Mouse (Mus musculus) neutrophil, adult 5-6 weeks (primary cell): ENCODE measurements at regions not wholly inside any gene's neighbourhood (a gene's known extent, or its start where the extent isn't known, plus 50 kb on each side); places are given as distances from the start of the nearest gene placed in this dataset.

Experiments used
- ATAC-seq: fragments of 151-379, 151-347 bp; 2 replicates; pipeline ENCODE4 v1.8.0; 2017; ENCODE audit warnings: mild to moderate bottlenecking, moderate TSS enrichment; ENCODE audit not compliant: insufficient number of reproducible peaks, poor library complexity, low FRiP score, severe bottlenecking; ENCODE audit errors: extremely low read depth

DNA sequence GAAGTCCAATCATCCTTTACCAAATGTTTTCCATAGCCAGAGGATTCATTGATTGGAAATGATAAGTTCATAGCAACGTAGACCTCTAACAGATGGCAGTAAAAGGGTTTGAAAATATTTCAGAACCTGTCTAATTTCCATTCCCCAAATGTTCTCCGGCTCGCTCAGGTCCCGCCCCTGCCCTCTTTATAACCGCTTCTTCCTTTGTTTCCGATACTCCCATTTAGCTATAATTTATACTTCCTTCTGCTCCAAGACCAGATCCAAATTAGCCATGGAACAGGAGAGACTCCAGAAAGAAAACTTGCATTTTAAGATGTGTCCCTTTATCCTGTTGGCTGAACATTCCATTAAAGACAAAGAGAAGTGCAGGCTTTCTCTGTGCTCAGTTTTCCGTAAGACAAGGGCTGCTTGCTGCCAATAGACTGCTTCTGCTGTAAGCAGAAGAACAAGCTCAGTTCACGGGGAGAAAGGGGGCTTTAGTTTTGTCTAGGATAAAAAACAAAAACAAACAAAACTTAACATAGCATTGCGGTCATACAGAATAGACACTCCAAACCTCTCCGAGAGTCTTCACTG lies 202.7 kb upstream of the Prkcq start:
- ATAC-seq, result no peak

DNA sequence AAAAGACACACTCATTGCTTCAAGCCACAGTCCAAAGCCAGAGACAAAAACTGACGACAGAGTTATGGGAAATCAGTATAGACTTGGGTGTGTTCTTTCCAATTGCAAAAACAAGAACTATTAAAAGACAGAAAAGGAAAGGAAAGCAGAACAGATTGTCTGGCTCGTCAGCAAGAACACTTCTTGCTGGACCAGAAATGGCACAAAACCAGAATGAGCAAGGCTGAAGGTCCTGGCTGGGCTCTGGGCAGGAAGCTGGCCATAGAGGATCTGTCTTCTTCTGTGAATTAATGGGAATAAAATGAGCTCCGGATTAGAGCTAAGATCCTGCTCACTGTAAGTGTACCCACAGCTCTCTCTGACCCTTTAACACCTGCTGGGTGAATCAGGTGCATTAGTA lies 199.9 kb upstream of the Prkcq start:
- no peak for ATAC-seq

DNA sequence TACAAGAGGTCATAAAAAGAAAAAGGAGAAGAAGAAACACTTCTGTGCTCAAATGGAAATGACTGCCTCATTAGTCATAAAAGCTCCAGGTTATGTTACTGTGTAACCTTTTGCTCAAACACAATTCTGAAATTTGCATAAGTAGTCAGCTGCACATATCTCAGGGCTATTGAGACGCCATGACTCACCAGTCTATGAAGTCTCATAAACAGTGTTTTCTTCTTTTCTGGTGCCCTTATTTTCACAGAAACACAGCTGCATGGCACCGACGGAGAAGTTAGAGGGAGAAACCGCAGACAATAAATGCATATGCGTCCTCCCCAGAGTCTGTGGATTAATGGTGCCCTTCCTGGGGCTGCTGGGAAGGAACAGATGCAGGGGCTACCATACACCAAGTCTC lies 193.1 kb upstream of the Prkcq start:
- ATAC-seq, result no peak

DNA sequence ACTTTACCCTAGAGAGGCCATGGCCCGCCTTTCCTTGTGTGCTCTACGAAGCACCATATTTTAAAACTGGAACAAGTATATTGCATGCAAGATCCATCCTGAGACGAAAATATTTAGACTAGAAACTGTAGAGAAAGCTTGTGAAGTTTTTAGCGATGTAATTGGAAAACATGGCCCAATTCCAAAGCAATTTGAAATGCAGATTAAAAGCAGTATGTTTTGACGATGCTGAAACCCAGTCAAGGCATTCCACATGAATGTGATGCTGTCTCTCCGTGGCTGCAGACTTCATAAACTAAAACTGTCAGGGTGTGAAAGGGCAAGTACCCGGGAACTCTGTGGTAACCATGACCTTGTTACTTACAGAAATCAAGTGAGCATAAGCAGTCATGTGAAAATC lies 185.8 kb upstream of the Prkcq start:
- no peak for ATAC-seq

DNA sequence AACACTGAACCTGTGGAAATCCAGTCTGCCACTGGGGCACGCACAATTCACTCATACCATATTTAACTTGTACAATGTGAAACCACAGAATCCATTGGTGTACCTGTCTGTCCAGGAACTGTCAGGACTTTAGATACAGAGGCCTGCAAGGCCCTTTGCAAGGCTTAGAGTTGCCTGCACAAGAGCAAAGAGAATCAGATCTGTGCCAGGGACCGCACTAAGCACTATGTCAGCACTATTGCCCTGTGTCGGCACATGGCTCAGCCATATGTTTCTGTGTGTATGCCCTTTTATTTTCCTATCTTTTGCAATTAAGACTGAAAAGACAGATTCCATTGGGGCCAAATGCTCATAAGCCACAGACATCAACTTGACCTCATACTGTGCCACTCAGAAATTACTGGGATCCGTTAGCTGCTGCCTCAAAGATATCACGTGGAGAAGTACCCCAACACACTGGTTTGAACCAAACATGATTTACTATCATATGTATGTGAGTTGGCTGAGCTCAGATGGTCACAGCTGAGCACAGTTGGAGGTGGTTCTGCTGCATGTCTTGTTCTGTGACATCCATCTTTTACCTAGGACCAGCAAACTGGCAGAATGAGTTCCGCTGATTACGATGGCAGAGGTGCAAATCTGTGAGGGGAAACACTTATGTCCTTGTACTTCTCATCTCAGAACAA lies 181.7 kb upstream of the Prkcq start:
- no peak for ATAC-seq

DNA sequence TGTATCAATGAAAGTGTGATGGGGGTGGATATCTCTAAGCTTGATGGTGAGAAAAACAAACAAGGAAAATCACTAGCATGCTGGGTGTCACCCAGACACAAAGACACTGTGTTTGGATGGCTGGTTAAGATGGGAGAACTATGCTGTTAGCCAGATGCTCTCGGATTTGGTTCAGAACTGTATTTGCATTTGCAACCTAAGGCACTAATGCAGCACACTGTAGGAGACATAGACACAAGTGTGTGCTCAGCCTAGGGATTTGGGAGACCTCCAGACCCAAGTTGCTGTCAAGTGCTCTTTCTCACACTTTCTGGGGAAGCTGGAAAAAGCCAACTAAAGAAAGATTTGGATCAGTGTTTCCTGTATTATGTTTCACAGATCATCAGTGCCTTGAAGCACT lies 173.1 kb upstream of the Prkcq start:
- ATAC-seq, result no peak

DNA sequence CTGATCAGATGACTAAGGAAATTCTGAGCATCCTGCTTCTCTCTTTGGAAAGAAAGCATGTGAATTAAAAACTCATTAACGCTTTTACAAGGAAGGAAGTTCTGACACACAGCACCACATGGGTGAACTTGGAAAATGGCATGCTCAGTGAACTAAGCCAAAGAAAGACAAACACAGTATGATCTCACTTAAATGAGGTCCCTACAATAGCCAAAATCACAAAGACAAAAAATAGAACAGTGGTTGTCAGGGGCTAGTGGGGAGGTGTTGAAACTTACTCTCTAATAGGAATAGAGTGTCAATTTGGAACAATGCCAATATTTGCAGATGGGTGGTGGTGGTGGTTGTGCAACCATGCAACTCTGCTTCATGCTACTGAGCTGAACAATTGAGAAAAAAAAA lies 172.7 kb upstream of the Prkcq start:
- no peak for ATAC-seq

DNA sequence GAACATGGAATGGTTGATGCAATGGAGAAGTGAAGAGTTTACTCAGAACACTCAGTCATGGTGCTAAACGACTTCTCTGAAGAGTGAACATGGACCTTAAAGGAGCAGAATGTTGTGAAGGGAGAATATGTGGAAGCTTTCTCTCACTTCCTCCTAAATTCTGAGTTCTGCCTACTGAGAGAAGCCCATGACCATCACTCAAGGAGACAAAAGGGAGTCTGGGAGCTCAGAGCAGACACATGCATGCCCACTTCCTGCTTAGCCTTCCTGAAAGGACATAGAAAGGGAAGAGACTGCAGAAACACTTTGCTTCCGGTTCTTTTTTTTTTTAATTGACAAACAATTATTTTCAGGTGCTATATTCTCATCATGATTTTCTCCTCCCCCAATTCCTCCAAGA lies 166.1 kb upstream of the Prkcq start:
- no peak for ATAC-seq

DNA sequence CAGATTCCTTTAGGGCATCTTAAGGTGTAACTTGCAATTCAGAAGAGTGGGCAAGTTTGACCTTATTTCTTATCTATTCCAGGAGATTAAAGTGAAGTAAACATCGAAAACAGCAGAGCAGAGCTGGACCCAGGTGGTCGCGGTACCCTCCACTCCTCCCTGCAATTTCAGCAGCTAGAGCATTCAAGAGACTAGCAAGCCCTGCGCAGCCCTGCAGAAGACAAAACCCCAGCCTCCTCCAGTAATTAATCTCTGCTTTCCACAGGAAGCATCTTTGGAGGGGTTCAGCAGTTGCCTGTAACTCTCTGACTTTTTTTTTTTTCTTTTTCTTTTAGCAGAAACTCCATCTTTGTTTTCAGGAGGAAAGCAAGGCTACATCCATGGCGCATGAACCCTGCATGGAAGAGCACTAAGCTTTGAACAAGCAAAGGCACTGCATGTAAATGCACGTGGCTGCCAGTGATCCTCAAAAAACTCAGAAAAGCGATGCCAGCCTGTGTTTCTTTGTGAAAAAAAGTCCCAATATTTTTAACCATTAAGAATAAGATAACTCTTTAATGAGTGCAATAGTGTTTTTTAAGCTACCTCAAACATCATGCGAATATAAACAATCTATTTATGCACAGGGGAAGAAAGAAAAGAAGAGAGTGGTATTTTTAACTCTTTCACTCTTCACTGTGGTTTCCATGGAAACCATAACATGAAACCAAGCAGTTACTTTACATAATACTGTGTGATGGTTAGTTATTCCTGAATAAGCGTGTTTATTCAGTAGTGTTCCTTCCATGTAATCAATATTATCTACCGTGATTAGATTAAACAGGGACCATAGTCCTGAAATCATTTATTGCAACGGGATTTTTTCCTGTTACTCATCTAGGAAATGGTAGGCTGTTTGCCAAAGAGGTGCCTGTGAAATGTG lies 160.6 kb upstream of the Prkcq start:
- ATAC-seq, result no peak

DNA sequence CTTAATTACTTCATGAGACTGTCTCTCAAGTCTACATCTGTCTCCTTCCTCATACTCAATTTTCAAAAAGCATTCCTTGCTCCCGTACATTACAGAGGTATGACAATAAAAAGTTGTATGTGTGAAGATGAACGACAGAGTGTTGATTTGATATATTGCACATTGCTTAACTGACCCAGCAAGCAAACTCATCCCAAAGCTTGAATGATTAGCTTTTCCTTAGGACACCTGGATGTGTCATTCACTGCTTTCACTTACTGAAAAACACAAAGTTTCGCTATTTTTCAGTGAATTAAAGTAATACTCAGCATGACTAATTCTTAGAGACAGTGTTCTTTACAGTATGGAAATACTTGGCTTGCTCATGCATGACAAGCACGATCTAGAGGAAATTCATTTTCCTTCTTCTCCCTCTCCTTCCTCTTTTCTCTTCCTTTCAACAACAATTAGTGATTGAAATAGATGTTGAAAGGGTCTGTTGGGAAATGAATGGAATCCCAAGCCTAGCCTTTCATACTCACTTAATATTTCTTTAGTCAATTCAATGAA lies 159.5 kb upstream of the Prkcq start:
- ATAC-seq, result no peak

DNA sequence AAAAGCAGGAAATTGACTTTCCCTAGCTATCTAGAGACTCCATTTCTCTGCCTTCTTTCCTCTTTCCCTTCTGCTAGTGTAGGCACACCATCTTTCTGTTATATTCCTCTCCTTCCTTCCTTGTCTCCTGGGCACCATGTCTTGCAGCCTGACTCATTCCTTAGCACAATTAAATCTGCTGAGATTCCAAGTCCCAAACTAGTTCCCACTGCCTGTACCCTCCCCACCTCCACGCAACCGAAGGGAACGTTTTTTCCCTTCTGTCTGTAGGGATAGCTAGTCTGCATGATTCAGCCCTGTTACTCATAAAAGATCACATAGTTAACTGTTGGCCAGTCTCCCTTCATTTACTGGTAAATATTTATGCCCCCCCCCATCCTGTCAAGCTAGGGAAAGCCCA lies 158.8 kb upstream of the Prkcq start:
- no peak for ATAC-seq

DNA sequence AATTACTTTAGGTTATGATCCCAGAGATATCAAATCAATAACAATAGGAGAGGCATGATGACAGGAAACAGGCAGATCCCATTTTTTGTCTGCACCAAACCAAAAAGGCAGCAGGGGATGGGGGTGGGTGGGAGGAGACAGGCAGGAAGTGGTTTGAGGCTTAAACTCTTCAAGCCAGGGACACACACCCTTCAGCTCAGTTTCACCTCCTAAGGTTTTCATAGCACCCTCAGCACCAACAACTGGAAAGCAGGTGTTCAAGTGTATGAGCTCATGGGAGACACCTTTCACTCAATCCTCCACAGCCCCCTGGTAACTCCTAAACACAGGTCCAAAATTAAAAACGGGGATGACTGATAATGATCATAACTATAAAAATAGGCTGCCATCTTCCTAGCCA lies 155.5 kb upstream of the Prkcq start:
- ATAC-seq, result no peak

DNA sequence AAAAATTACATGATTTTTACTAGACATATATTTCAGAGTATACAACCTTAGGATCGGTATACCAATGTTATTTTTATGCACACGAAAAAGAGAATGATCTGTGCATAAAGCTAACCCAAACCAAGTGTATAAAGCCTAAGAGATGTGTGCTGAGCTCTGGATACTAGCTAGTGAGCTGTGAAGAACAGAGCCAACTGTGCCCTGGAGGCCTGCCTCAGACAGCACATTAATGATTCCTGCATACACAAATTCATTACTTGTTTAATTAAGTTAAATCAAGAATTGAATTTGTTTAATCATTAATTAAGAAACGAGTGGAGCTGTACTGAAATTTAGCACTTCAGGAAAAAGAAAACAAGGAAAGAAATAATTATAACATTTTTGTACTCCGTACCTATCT lies 139.0 kb upstream of the Prkcq start:
- no peak for ATAC-seq

DNA sequence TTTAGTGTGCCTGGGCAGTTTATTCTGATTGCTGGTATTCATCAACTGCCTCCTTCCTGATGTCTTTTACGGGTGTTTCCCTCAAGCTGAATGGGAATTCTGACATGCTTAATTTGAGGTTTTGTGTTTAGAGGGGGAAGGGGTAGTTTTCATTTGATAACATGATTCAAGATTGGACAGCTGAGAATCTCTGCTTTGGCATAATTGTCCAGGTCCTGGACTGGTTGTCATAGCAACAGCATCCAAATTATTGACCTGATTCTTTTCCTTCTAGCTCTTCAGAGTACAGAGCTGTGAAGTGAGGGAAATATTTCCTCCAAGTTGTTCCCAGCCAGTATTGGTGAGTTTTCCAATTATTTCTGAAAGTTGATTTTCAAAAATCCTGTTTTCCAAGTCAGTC lies 137.7 kb upstream of the Prkcq start:
- ATAC-seq, result no peak

DNA sequence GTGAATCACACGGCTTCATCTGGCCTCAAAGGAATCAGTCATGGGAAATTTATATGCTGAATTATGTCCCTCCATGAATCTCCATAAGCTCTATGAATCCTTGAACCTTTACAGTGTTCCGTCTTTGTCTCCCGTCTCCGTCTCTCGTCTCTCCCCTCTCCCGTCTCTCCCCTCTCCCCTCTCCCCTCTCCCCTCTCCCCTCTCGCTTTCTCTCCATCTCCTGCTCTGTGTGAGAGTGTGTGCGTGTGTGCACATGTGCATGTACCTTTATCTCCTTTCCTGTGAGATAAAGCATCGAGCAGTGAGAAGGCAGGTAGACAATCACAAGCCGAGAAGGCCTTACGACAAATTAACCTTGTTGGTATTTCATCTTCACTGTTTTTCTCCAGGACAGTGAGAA lies 134.6 kb upstream of the Prkcq start:
- ATAC-seq, result no peak

DNA sequence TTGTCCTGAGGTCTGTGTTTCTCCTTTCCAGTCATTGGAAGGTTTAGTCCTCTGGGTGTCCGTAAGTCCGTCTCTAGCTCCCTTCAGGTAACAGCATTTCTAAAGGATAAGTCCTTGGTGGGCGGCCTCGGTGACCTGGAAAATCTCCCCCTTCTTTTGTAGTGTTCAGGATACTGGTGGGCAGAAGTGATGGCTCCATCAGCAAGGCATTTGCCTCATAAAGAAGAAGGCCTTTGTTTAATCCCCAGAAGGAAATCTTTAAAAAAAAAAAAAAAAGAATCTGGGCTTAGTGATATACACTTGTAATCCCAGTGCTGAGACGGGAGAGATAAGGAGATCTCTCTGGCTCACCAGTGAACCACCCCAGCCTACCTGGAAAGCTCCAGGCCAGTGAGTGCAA lies 133.5 kb upstream of the Prkcq start:
- no peak for ATAC-seq

DNA sequence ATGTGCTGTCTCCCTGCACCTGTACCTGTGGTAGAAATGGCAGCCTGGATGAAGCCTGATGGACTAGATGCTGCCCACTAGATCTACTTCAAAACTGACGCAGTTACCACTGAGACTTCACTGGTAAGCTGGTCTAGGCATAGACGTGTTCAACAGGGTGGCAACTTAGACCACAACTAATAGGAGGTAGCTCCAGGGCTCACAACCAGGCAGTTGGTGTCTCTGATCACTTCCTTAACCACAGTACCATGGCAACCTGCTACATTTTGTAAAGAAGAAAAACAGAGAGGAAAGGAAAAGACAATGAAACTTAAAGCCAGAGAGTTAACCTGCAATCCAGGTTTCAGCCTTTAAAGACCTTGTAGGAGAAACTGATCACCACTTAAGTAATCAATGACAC lies 131.9 kb upstream of the Prkcq start:
- 0 out of 2 replicates have a peak, but pooled peaks have one; percentile 19 for ATAC-seq

DNA sequence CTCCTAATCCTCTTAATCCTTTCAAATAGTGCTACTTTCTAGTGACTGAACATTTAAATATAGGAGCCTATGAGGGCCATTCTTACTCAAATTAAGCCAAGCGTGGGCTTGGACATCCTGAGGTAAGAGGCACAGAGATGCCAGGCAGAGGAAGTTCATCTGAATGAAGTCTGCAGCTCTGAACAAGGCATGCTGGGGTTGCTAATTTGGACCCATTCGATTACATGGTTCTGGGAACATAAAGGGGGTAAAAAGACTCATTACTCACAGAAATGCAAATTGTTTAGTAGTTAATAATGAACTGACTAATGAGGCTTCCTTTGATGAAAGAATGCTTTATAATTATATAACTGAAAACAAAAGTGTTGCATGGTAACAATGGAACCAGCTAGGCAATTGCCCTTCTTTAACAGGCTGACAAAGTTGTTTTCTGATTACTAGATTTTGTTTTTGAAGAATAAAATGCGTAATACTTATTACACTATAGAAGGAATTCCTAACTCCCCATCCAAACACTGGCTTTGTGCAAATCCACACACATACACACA lies 127.1 kb upstream of the Prkcq start:
- ATAC-seq, result no peak

DNA sequence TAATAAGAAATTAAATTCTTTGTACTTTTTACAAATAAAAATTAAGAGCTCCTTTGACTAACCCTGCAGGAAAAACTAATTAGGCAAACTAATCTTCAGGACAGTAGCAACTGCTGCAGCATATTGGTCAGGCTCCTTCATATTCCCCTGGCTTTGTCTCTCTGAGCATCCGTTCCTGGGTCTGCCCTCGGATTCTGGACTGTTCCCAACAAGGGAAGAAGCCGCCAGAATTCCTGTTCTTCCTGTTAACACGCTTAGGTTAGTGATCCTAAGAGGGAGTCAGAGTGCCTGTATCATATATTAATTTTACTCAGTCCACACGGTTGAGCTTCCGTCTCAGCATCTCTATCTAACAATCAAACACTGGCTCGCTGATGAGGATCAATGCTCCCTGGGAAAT lies 120.3 kb upstream of the Prkcq start:
- no peak for ATAC-seq
